Mouse (Mus musculus): ENCODE measurements around the gene Gabrb1. TPM values are rescaled to one million over a fixed set of nuclear protein-coding genes. Genes with fewer than 3 reads are reported as not detected.

The Gabrb1 gene
- total and polyA plus RNA-seq, 3 experiments, result 0.03 TPM; not detected in 2

- no peak overlapping the region for H3K27ac ChIP-seq (ENCODE audit: control insufficient read depth, low read depth, low read length)
- H3K36me3 ChIP-seq (ENCODE audit: control insufficient read depth in 1 of 2, insufficient read depth in 2 of 2, low read length in 2 of 2), result peaks cover 0 to 4% of the 10 kb centered on the region in 2 experiments; a peak in 2 of 4 replicates
- TF ChIP-seq ZC3H11A (IDR thresholded peaks at IDR 0.05; ENCODE audit: low read depth, low read length) (no peak), MYB (IDR thresholded peaks at IDR 0.05; ENCODE audit: low read depth, low read length) (no peak), MEF2A (IDR thresholded peaks at IDR 0.05; ENCODE audit: extremely low read depth, insufficient replicate concordance, low read depth, low read length, poor library complexity, severe bottlenecking) (peak; percentile 84; the same call in 1 of the 2 replicates), E2F4 (IDR thresholded peaks at IDR 0.05; ENCODE audit: borderline replicate concordance, low read depth, low read length) (no peak), SMC3 (IDR thresholded peaks at IDR 0.05; ENCODE audit: low read depth, low read length) (no peak), USF1 (IDR thresholded peaks at IDR 0.05; ENCODE audit: low read depth, low read length) (no peak), POLR2AphosphoS2 (IDR thresholded peaks at IDR 0.05; ENCODE audit: low read length) (no peak), RCOR1 (IDR thresholded peaks at IDR 0.05; ENCODE audit: low read depth, low read length) (0 out of 2 replicates have a peak, but pooled peaks have one; percentile 25), JUND (IDR thresholded peaks at IDR 0.05; ENCODE audit: low read depth, low read length) (no peak), EP300 (IDR thresholded peaks at IDR 0.05; ENCODE audit: low read depth in 1 of 2, low read length in 2 of 2) (peak; percentile 3 to 5; a peak in 1 of 4 replicates), ZKSCAN1 (IDR thresholded peaks at IDR 0.05; ENCODE audit: low read depth, low read length) (no peak), BHLHE40 (IDR thresholded peaks at IDR 0.05; ENCODE audit: borderline replicate concordance, low read depth, low read length) (no peak), ELF1 (IDR thresholded peaks at IDR 0.05; ENCODE audit: low read depth, low read length) (no peak), SIN3A (IDR thresholded peaks at IDR 0.05; ENCODE audit: low read length) (no peak), ZNF384 (IDR thresholded peaks at IDR 0.05; ENCODE audit: low read depth, low read length) (no peak), TCF12 (IDR thresholded peaks at IDR 0.05; ENCODE audit: low read depth, low read length) (0 out of 2 replicates have a peak, but pooled peaks have one; percentile 11), CHD1 (IDR thresholded peaks at IDR 0.05; ENCODE audit: low read depth, low read length) (no peak), TAL1 (IDR thresholded peaks at IDR 0.05; ENCODE audit: low read length) (no peak), RAD21 (IDR thresholded peaks at IDR 0.05; ENCODE audit: low read depth, low read length) (no peak), CHD2 (IDR thresholded peaks at IDR 0.05; ENCODE audit: low read length) (no peak), ETS1 (IDR thresholded peaks at IDR 0.05; ENCODE audit: low read depth, low read length) (no peak), UBTF (IDR thresholded peaks at IDR 0.05; ENCODE audit: borderline replicate concordance, insufficient read depth, low read depth, low read length) (no peak), USF2 (IDR thresholded peaks at IDR 0.05; ENCODE audit: borderline replicate concordance in 1 of 2, insufficient read depth in 1 of 2, low read depth in 1 of 2, low read length in 2 of 2) (no peak), MXI1 (IDR thresholded peaks at IDR 0.05; ENCODE audit: low read depth, low read length) (no peak), HCFC1 (IDR thresholded peaks at IDR 0.05; ENCODE audit: low read depth, low read length) (no peak), NRF1 (IDR thresholded peaks at IDR 0.05; ENCODE audit: insufficient read depth, low read depth, low read length, poor library complexity, severe bottlenecking) (no peak), GATA1 (IDR thresholded peaks at IDR 0.05; ENCODE audit: low read depth, low read length) (peak; percentile 50; the same call in 1 of the 2 replicates), KAT2A (conservative IDR thresholded peaks at IDR 0.05; ENCODE audit: low read depth, low read length) (no peak), GABPA (IDR thresholded peaks at IDR 0.05; ENCODE audit: low read depth, low read length) (no peak), POLR2A (IDR thresholded peaks at IDR 0.05; ENCODE audit: control insufficient read depth in 1 of 2, insufficient read depth in 1 of 2, low read depth in 1 of 2, low read length in 2 of 2, poor library complexity in 1 of 2) (no peak), POLR2AphosphoS5 (IDR thresholded peaks at IDR 0.05; ENCODE audit: borderline replicate concordance, low read depth, low read length) (no peak)
- H3K79me2 ChIP-seq (ENCODE audit: control insufficient read depth, insufficient read depth, low read length, poor library complexity), result no peaks in the 10 kb centered on the region
- H3K9ac ChIP-seq (ENCODE audit: control insufficient read depth, low read depth, low read length, poor library complexity, severe bottlenecking), result no peak overlapping the region
- DNase-seq (ENCODE audit: low read depth, low spot score), result no peak
- H3K4me3 ChIP-seq (ENCODE audit: control insufficient read depth in 1 of 2, insufficient read depth in 1 of 2, low read depth in 2 of 2, low read length in 2 of 2), result no peak overlapping the region
- H3K4me1 ChIP-seq (ENCODE audit: control insufficient read depth in 1 of 2, insufficient read depth in 2 of 2, low read length in 2 of 2), result no peaks in the 10 kb centered on the region; a peak in 1 of 4 replicates
- no peaks in the 10 kb centered on the region for H3K9me3 ChIP-seq (replicated peaks; ENCODE audit: insufficient read depth, low read length)
- H3K27me3 ChIP-seq (ENCODE audit: control insufficient read depth in 1 of 2, insufficient read depth in 2 of 2, low read length in 2 of 2), result no peaks in the 10 kb centered on the region
Observed at GRCm38 (mm10) chr5:72173521-72173920, 515.6 kb downstream of the Gabrb1 start.

All from MEL (cell line).